Mouse (Mus musculus): ENCODE data around the gene Cabcoco1.
A peak's percentile ranks its signal among the peaks of the same experiment; 100 is the strongest.

Cabcoco1 gene

DNA sequence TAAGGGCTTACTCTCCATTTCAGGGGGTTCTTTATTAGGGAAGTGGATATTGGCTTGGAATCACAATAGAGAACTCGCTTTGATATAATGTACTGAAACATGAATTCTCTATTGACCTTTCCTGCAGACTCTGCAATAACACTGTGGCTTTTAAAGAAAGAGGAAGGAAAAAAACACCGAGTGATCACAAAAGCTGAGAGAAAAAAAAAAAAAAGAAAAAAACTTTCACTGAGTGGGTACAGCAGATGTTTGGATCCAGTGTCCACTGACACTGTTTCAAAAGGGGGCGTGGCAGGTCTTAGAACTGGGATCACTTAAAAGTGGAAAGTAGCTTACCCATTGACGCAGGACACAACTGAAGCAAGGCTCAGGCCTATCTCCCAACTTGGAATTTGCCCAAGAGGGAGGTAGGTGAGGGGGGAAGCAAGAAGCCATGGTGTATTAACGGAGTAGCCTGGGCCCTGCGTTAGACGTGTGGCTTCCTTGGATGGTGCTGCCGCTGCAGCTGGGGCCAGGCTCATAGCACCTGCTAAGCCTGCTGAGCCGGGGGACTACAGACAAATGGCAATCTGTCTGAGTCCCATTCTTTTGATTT lies 107.6 kb downstream of the Cabcoco1 start:
- no peak for DNase-seq

DNA sequence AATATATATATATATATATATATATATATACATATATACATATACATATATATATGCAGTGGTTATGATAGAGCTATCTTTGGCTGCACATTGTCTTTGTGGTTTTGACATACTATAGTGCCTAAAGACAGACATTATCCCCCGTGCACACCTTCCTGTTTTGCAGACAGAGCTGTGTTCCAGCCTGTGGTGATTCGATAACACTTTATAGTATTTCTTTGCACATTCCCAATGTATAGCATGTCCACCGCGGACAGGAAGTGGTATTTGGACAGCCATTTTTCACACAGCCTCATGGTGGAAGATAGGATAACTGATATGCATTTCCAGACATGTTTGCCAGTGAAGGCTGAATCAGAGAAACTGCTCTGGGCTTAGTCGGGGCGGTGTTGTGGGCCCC lies 110.3 kb downstream of the Cabcoco1 start:
- DNase-seq, result no peak

DNA sequence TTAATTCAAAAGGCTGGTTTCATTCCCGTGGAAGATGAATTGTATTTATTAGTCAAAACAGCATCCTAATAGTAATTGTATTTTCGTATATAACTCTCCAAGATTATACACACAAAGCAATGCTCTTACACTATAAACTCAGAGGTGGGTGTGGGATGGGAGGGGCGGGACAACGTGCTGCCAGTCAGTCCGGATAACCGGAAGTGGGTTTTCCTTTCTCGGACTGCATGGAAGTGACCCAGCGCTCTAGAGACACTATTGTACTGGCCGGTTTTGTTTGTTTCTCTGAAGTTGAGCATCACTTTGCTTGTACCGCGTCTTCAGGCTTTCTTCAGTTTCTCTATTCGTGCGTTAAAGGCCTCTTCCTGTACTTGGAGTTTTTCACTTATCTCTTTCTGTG lies 110.8 kb downstream of the Cabcoco1 start:
- DNase-seq, result no peak

DNA sequence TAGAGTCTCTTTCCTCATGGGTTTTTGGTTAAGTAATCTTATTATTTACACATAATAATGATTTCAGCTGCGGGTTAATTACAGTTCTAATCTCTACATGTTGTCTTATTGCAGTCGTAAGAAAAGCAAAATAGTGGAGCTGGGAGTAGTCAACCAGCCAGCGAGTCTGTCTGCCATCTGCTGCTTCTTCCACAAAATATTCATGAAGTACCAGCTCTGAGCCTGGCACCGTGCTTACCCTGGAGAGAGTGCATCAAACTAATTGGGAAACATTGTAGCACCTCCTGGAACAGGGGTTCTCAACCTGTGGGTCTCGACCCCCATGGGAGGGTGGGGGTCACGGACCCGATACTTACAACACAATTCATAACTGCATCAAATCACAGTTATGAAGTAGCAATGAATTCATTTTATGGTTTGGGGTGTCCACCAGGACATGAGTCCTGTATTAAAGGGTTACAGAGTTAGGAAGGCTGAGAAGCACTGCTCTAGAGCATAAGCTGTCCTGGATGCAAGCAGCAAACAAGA lies 121.2 kb downstream of the Cabcoco1 start:
- no peak for DNase-seq

DNA sequence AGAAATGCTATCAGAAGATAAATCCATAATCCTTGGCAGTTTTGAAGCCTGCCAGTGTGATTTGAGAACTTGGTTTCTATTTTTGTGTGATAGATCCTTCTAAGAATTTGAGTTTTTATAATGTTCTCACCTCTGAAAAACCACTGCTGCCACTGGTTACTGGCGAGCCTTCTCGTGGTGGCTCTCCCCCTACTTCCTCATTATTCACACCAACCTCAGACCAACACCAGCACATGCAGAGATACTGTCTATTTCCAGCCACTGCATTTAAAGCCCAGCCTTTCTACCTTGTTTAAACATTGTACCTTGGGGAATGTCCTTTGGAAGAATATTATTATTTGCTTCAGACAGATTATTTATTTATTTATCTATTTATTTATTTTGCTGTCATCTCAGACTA lies 121.8 kb downstream of the Cabcoco1 start:
- no peak for DNase-seq

DNA sequence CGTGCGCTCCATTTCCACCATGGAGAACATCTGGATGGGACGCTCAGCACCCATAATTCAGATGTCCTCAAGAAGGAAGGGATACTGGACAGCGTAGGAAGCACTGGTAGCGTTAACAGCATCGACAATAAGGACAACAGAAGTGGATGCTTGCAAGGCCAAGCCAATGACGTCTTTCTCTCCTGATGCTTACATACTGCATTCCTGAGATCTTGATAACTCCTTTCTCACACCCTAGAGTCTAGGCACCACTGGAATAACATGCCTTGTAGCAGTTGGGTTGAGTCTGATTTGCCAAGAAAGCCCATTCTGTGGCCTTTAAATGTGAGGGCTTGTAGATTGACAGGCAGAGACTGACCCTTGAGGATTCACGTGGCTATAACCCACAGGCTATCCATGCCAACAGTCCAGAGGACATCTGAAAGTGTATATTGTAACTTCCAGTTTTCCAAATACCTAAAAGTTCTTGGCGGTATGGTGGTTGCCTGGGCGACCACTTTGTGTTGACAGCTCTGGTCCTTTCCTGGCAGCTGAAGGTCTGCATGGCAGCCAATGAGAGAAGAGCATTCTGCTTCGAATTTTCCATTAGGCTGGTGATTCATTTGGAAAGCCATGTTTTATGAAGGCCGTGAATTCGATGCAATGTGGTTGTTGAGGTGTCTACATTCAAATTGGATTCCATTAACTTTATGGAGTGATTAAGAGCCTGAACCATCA lies 124.5 kb downstream of the Cabcoco1 start:
- DNase-seq, result peak; percentile 3

DNA sequence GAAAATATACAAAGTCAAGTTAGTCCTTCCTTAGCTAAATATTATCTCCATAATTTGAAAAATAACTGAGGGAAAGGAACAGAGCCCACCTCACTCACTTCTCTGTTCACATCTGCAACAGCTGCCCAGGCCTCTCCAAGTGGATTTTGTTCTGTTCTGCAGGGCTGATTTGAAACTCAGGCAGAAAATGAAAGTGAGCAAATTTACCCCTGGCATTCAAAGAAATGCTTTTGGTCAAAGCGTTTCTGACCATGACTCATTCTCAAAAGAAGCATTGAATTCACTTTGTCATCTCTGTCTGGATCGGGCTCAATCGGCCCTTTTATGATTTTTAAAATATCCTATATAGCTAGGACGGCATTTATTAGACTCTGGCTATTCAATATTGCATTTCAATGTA lies 135.8 kb downstream of the Cabcoco1 start:
- no peak for DNase-seq

DNA sequence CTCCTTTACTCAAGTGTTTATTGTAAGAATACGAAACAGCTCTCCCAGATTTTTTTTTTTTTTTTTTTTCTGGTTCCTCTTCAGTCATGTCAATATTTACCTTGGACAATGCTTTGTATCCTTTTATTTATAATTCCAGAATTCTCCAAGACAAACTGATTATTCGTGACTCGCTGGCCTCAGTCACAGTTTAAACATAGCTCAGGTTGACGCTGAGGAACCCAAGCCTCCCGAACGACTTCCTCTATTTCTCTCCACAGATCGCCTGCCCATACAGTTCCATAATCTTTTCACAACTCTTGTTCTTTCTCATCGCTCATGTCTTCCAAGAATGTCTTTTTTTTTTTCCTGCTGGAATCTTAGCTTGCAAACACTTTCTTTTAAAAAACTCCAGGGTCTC lies 144.9 kb downstream of the Cabcoco1 start:
- peak; percentile 50 for DNase-seq

DNA sequence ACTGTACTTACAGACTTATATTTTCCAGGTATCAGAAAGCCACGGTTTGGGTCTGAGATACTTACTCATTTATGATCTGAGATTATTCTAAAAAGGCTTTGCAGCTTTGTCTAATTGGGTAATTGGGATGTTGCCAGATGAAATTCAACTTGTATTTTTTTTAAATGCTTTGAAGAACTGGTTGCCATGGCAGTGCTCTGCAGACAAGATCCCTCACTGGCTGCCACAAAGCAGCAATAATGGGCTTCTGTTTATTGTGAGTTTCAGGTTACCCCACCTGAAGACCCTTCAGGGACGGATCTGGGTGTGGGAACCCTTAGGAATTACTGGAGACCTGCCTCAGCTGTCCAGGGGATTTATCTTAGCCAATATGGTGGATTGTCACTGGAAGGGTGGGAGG lies 145.6 kb downstream of the Cabcoco1 start:
- DNase-seq, result peak; percentile 9

DNA sequence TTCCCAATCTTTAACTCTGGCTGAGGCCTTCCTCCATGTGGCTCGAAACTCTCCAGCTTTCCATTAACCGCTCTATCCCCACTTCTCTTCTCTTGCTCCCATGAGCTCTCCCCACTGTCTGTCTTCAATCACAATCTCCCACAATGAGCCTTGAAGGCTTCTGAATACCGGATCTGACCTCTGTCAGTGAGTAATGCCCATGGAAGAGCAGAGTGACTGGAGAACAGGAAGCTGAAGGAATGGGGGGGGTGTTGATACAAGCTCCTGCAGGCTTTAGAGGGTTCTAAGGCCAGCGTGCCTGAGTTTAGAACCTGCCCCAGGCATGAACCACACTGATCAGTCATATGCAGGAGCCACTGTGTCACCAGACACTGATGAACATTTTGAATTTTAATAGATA lies 150.1 kb downstream of the Cabcoco1 start:
- no peak for DNase-seq

DNA sequence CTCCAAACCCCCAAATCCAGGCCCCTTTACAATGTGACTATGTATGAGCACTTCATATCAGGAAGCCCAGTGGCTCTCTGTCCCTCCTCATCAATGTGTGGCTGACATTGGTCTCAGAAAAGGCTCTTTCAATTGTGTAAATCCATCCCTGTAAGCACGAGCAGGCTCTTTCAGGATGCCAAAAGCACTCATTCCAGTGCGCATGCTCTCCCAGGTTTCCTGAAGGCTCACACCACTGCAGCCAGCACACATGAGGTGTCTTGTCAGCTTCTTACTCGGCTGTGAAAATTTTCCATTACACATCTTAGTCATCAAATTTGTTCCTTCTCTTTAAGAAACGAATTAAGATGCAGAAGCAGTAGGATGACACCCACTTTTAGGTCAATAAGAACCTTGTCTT lies 152.9 kb downstream of the Cabcoco1 start:
- no peak for DNase-seq

DNA sequence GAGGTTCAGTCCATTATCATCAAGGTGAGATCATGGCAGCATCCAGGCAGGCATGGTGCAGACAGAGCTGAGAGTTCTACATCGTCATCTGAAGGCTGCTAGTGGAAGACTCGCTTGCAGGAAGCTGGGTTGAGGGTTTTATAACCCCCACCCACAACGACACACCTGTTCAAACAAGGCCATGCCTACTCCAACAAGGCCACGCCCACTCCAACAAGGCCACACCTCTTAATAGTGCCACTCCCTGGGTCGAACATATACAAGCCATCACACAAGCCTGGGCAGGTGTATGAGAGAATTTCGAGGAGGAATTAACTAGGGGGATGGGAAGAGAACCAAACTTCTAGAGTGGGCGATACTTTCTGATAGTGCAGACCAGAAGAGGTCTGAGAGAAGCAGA lies 153.6 kb downstream of the Cabcoco1 start:
- no peak for DNase-seq
